Mouse (Mus musculus) left cerebral cortex, postnatal 25 days (tissue): ENCODE data around the gene Olfr541. TPM values are rescaled to one million over a fixed set of nuclear protein-coding genes. Genes with fewer than 3 reads are reported as not detected.

Experiments
- total RNA-seq, 2 experiments: library from RNA; stranded (reverse); gene quantifications; 2 replicates each; pipeline ENCODE4 v1.2.3; 2021

Olfr541 gene
- total RNA-seq, 2 experiments from 2014 or later: not detected

Other genes starting within 250 kb of the Olfr541 start
- gene Olfr533, start 233.9 kb upstream of the Olfr541 start, total RNA-seq: not detected
- gene Olfr535, start 213.1 kb upstream of the Olfr541 start, total RNA-seq: not detected
- not detected for gene Olfr536, start 189.9 kb upstream of the Olfr541 start, total RNA-seq
- not detected for gene Olfr538, start 129.4 kb upstream of the Olfr541 start, total RNA-seq
- gene Olfr46, start 96.0 kb upstream of the Olfr541 start, total RNA-seq: under 1 TPM in 1 of 2 experiments, not detected in 1; 0.09 TPM
- gene Olfr61, start 68.3 kb upstream of the Olfr541 start, total RNA-seq: not detected
- gene Olfr53, start 50.8 kb upstream of the Olfr541 start, total RNA-seq: not detected
- under 1 TPM; 0.05 to 0.07 TPM for gene Olfr539, start 37.3 kb upstream of the Olfr541 start, total RNA-seq
- gene Olfr45, start 15.3 kb upstream of the Olfr541 start, total RNA-seq: not detected
- gene Cyp2e1, start 66.5 kb downstream of the Olfr541 start, total RNA-seq: not detected
- gene Syce1, start 90.6 kb downstream of the Olfr541 start, total RNA-seq: not detected
- gene Zfp941, start 124.9 kb downstream of the Olfr541 start, total RNA-seq: 10 to 100 TPM; 23.6 to 24.7 TPM
- 1 to 10 TPM; 2.7 to 4.1 TPM for gene Urah, start 137.8 kb downstream of the Olfr541 start, total RNA-seq
- not detected for gene Scgb1c1, start 148.3 kb downstream of the Olfr541 start, total RNA-seq
- gene Odf3, start 150.5 kb downstream of the Olfr541 start, total RNA-seq: not detected
- 1 to 10 TPM; 1.2 to 1.8 TPM for gene Gm45785, start 159.1 kb downstream of the Olfr541 start, total RNA-seq
- 10 to 100 TPM; 66.0 to 70.0 TPM for gene Ric8a, start 159.7 kb downstream of the Olfr541 start, total RNA-seq
- 10 to 100 TPM; 25.9 to 28.1 TPM for gene Bet1l, start 160.3 kb downstream of the Olfr541 start, total RNA-seq
- gene Psmd13, start 184.7 kb downstream of the Olfr541 start, total RNA-seq: 100 to 1,000 TPM; 116 TPM
- 10 to 100 TPM; 77.1 to 78.2 TPM for gene Sirt3, start 185.0 kb downstream of the Olfr541 start, total RNA-seq
- gene Cox8b, start 203.2 kb downstream of the Olfr541 start, total RNA-seq: 1 to 10 TPM in 1 of 2 experiments, not detected in 1; 1.2 TPM
- gene Nlrp6, start 223.6 kb downstream of the Olfr541 start, total RNA-seq: under 1 TPM; 0.41 to 0.73 TPM
- 1 to 10 TPM; 4.7 to 6.3 TPM for gene Pgghg, start 244.1 kb downstream of the Olfr541 start, total RNA-seq